Mouse (Mus musculus) right cerebral cortex, postnatal 4 days (tissue): ENCODE results near the gene Olfr1325.
A peak's percentile ranks its signal among the peaks of the same experiment; 100 is the strongest.
"Not testable (repeated sequence)": the region's sequence is repeated elsewhere in the genome, so short reads cannot be mapped to it uniquely, and the experiment has no call there.

Source experiments
- DNase-seq: peaks from one replicate; pipeline ENCODE4 v3.0.0-alpha.2; 2022

The Olfr1325 gene

DNA sequence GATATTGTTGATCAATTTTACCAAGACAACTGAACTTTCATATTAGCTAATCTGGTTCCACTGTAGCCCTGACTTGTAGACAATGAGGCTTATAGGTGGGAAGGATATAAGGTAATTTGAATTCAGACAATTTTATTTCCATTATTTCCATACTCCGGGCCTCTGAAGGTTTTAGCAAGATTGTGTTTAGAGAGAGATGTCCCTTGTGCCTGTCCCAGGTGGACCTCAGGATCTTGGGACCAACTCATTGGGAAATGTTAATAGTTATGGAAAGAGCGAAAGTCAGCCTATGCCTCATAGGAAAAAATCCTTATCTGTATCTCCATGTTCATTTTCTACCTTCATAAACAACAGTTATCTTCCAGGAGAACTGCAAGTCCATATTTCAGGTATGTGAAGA is at the start of gene Olfr1325:
TSS of gene Olfr1325 (plus strand) at position 301 of the 400 bp plus-strand sequence.
- no peak for DNase-seq

DNA sequence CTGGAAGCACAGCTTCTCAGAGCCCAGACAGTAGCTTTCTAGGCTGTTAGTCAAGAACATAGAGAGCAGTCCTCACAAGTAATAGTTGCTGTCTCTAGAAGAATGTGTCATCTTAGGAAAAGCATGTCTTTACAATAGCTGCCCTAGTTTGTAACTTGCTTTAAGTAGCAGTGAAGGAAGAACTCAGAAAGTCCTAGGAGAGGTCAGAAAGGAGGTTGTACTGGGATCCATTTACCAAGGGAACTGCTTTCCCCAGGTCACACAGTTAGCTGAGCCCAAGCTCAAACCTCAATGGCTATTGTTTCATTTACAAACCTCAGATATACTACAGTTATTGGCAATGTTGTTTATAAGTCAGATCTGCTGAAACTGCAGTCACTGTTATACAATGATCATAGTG is 17.7 kb upstream of the Olfr1325 start, which contains the start of gene Olfr1326-ps1:
TSS of gene Olfr1326-ps1 (minus strand) at position 101 of the 400 bp plus-strand sequence.
- DNase-seq, result no peak

DNA sequence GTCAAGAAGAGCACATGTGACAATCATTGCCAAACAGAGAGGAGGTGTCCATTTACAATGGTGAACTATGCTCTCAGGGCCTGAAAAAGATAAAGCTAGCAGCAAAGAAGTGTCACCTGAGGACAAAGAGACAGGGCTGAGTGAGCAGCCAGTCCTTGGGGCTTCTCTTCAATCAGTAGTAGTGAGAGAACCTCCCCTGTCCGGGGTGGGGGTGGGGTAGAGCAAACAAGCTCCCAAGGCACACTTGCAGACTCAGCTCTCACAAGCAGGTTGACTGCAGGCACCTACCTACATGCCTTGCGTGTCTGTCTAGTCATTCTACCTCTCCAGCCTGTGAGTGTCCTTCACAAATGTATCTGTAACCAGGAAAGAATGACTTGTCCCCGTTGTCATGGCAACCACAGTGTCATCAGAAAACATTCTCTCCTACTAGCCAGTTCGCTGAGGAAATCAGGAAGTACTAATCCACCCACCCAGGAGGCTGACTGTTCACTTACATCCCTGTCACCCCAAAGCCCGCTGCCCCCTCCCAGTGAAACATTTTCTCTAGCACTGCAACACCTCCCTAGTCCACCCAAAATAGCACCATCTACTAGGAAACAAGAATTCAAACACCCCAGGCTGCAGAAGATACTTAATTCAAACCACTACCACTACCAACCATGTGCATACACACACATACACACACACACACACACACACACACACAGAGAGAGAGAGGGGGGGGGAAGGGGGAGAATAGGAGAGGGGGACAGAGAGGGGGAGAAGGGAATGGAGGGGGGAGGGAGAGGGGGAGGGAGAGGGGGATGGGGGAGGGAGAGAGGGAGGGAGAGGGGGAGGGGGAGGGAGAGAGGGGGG is 53.2 kb downstream of the Olfr1325 start, which contains the start of gene Gm5640:
TSS of gene Gm5640 (minus strand) at position 170 of the 858 bp plus-strand sequence.
- DNase-seq, result peak; percentile 4

DNA sequence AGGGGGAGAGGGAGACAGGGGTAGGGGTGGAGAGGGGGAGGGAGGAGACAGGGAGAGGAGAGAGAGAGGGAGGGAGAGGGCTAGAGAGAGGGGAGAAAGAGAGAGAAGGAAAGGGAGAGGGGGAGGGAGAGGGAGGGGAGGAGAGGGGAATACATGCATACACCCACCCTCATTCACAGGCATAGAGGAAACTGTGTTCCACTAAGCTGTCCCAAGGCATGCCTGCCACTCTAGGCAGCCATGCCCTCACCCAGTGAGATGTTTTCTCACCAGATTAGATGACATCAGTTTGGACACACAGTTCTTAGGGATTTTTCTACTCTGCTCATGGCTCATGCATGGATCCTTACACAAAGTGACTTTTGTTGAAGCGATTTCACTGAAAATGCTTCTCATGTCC is 53.9 kb downstream of the Olfr1325 start:
- DNase-seq, result not testable (repeated sequence)
